Mouse (Mus musculus): Measurements from ENCODE around the gene Nolc1. TPM values are rescaled to one million over a fixed set of nuclear protein-coding genes. Genes with fewer than 3 reads are reported as not detected.

Nolc1 gene
- polyA plus RNA-seq, 1 experiment from 2014 or later: 102 TPM

GRCm38 (mm10) chr19:46095291-46095690 is 19.6 kb downstream of the Nolc1 start:
- no peaks in the 10 kb centered on the region for H3K27me3 ChIP-seq (ENCODE audit: control insufficient read depth, insufficient read depth, low read length)
- no peak for ATAC-seq (ENCODE audit: low FRiP score)

GRCm38 (mm10) chr19:46096396-46096795 is 20.7 kb downstream of the Nolc1 start:
- DNase-seq (ENCODE audit: low spot score): no peak
- no peak overlapping the region for H3K9ac ChIP-seq (ENCODE audit: low read depth, low read length)
- 90% methylated on average over 5 of the region's 5 CpGs for WGBS
- no peaks in the 10 kb centered on the region for H3K9me3 ChIP-seq (ENCODE audit: control insufficient read depth, low read length)
- H3K4me2 ChIP-seq (replicated peaks; ENCODE audit: low read depth, low read length): no peak overlapping the region
- no peaks in the 10 kb centered on the region for H3K27me3 ChIP-seq (ENCODE audit: control insufficient read depth, insufficient read depth, low read length)
- no peak overlapping the region for H3K27ac ChIP-seq (ENCODE audit: low read depth, low read length)
- no peak overlapping the region for H3K4me3 ChIP-seq (ENCODE audit: low read depth, low read length)
- H3K4me1 ChIP-seq (replicated peaks; ENCODE audit: control insufficient read depth, insufficient read depth, low read length): no peaks in the 10 kb centered on the region
- ATAC-seq (ENCODE audit: low FRiP score): no peak
- H3K36me3 ChIP-seq (ENCODE audit: control insufficient read depth, insufficient read depth, low read length): no peaks in the 10 kb centered on the region

More at GRCm38 (mm10) chr19:46095291-46095690, 19.6 kb downstream of the Nolc1 start:
- no peak overlapping the region for H3K27ac ChIP-seq (ENCODE audit: low read depth, low read length)
- DNase-seq (ENCODE audit: low spot score): no peak
- no peaks in the 10 kb centered on the region for H3K4me1 ChIP-seq (replicated peaks; ENCODE audit: control insufficient read depth, insufficient read depth, low read length)
- no peak overlapping the region for H3K9ac ChIP-seq (ENCODE audit: low read depth, low read length)
- WGBS: 91% methylated on average over 4 of the region's 4 CpGs
- H3K36me3 ChIP-seq (ENCODE audit: control insufficient read depth, insufficient read depth, low read length): no peaks in the 10 kb centered on the region
- H3K9me3 ChIP-seq (ENCODE audit: control insufficient read depth, low read length): no peaks in the 10 kb centered on the region
- no peak overlapping the region for H3K4me3 ChIP-seq (ENCODE audit: low read depth, low read length)
- H3K4me2 ChIP-seq (replicated peaks; ENCODE audit: low read depth, low read length): no peak overlapping the region

- Histone ChIP-seq H3K36me3 (ENCODE audit: control insufficient read depth, insufficient read depth, low read length) (no peaks in the 10 kb centered on the region), H3K4me2 (replicated peaks; ENCODE audit: low read depth, low read length) (no peak overlapping the region), H3K27me3 (ENCODE audit: control insufficient read depth, insufficient read depth, low read length) (no peaks in the 10 kb centered on the region), H3K27ac (ENCODE audit: low read depth, low read length) (no peak overlapping the region), H3K4me1 (replicated peaks; ENCODE audit: control insufficient read depth, insufficient read depth, low read length) (no peaks in the 10 kb centered on the region), H3K4me3 (ENCODE audit: low read depth, low read length) (no peak overlapping the region), H3K9ac (ENCODE audit: low read depth, low read length) (no peak overlapping the region), H3K9me3 (ENCODE audit: control insufficient read depth, low read length) (no peaks in the 10 kb centered on the region)
- no peak for ATAC-seq (ENCODE audit: low FRiP score)
- 95% methylated on average over 3 of the region's 3 CpGs for WGBS
- no peak for DNase-seq (ENCODE audit: low spot score)
Observed at GRCm38 (mm10) chr19:46099561-46099960, 23.9 kb downstream of the Nolc1 start.

- H3K9ac ChIP-seq (ENCODE audit: low read depth, low read length): no peak overlapping the region
- H3K4me1 ChIP-seq (replicated peaks; ENCODE audit: control insufficient read depth, insufficient read depth, low read length): no peaks in the 10 kb centered on the region
- H3K9me3 ChIP-seq (ENCODE audit: control insufficient read depth, low read length): no peaks in the 10 kb centered on the region
- H3K4me3 ChIP-seq (ENCODE audit: low read depth, low read length): no peak overlapping the region
- no peaks in the 10 kb centered on the region for H3K27me3 ChIP-seq (ENCODE audit: control insufficient read depth, insufficient read depth, low read length)
- ATAC-seq (ENCODE audit: low FRiP score): no peak
- no peak overlapping the region for H3K27ac ChIP-seq (ENCODE audit: low read depth, low read length)
- DNase-seq (ENCODE audit: low spot score): no peak
- WGBS: 88% methylated on average over 6 of the region's 6 CpGs
- H3K4me2 ChIP-seq (replicated peaks; ENCODE audit: low read depth, low read length): no peak overlapping the region
- H3K36me3 ChIP-seq (ENCODE audit: control insufficient read depth, insufficient read depth, low read length): no peaks in the 10 kb centered on the region
Observed at GRCm38 (mm10) chr19:46103437-46104186, 27.9 kb downstream of the Nolc1 start.

- H3K9ac ChIP-seq (ENCODE audit: low read depth, low read length): no peak overlapping the region
- H3K27me3 ChIP-seq (ENCODE audit: control insufficient read depth, insufficient read depth, low read length): no peaks in the 10 kb centered on the region
- no peak overlapping the region for H3K27ac ChIP-seq (ENCODE audit: low read depth, low read length)
- ATAC-seq (ENCODE audit: low FRiP score) (no peak), DNase-seq (ENCODE audit: low spot score) (no peak)
- no peak overlapping the region for H3K4me3 ChIP-seq (ENCODE audit: low read depth, low read length)
- no peak overlapping the region for H3K4me2 ChIP-seq (replicated peaks; ENCODE audit: low read depth, low read length)
- WGBS: 78% methylated on average over 2 of the region's 2 CpGs
- no peaks in the 10 kb centered on the region for H3K4me1 ChIP-seq (replicated peaks; ENCODE audit: control insufficient read depth, insufficient read depth, low read length)
- no peaks in the 10 kb centered on the region for H3K9me3 ChIP-seq (ENCODE audit: control insufficient read depth, low read length)
- no peaks in the 10 kb centered on the region for H3K36me3 ChIP-seq (ENCODE audit: control insufficient read depth, insufficient read depth, low read length)
Observed at GRCm38 (mm10) chr19:46104187-46104557, 28.5 kb downstream of the Nolc1 start.

- H3K9ac ChIP-seq (ENCODE audit: low read depth, low read length): no peak overlapping the region
- H3K36me3 ChIP-seq (ENCODE audit: control insufficient read depth, insufficient read depth, low read length): no peaks in the 10 kb centered on the region
- no peaks in the 10 kb centered on the region for H3K27me3 ChIP-seq (ENCODE audit: control insufficient read depth, insufficient read depth, low read length)
- no peak overlapping the region for H3K4me2 ChIP-seq (replicated peaks; ENCODE audit: low read depth, low read length)
- H3K27ac ChIP-seq (ENCODE audit: low read depth, low read length): no peak overlapping the region
- WGBS: 74% methylated on average over 2 of the region's 2 CpGs
- no peak overlapping the region for H3K4me3 ChIP-seq (ENCODE audit: low read depth, low read length)
- ATAC-seq (ENCODE audit: low FRiP score): no peak
- H3K4me1 ChIP-seq (replicated peaks; ENCODE audit: control insufficient read depth, insufficient read depth, low read length): no peaks in the 10 kb centered on the region
- DNase-seq (ENCODE audit: low spot score): no peak
- H3K9me3 ChIP-seq (ENCODE audit: control insufficient read depth, low read length): no peaks in the 10 kb centered on the region
Observed at GRCm38 (mm10) chr19:46110214-46110613, 34.6 kb downstream of the Nolc1 start.

- Histone ChIP-seq H3K4me2 (replicated peaks; ENCODE audit: low read depth, low read length) (no peak overlapping the region), H3K36me3 (ENCODE audit: control insufficient read depth, insufficient read depth, low read length) (no peaks in the 10 kb centered on the region), H3K27me3 (ENCODE audit: control insufficient read depth, insufficient read depth, low read length) (no peaks in the 10 kb centered on the region), H3K9ac (ENCODE audit: low read depth, low read length) (no peak overlapping the region), H3K4me1 (replicated peaks; ENCODE audit: control insufficient read depth, insufficient read depth, low read length) (no peaks in the 10 kb centered on the region), H3K4me3 (ENCODE audit: low read depth, low read length) (no peak overlapping the region), H3K27ac (ENCODE audit: low read depth, low read length) (no peak overlapping the region), H3K9me3 (ENCODE audit: control insufficient read depth, low read length) (no peaks in the 10 kb centered on the region)
- WGBS: 88% methylated on average over 5 of the region's 5 CpGs
- DNase-seq (ENCODE audit: low spot score) (no peak), ATAC-seq (ENCODE audit: low FRiP score) (no peak)
Observed at GRCm38 (mm10) chr19:46110781-46111180, 35.1 kb downstream of the Nolc1 start.

- Histone ChIP-seq H3K4me1 (replicated peaks; ENCODE audit: control insufficient read depth, insufficient read depth, low read length) (no peaks in the 10 kb centered on the region), H3K27ac (ENCODE audit: low read depth, low read length) (no peak overlapping the region), H3K4me3 (ENCODE audit: low read depth, low read length) (no peak overlapping the region), H3K9ac (ENCODE audit: low read depth, low read length) (no peak overlapping the region), H3K4me2 (replicated peaks; ENCODE audit: low read depth, low read length) (no peak overlapping the region), H3K36me3 (ENCODE audit: control insufficient read depth, insufficient read depth, low read length) (no peaks in the 10 kb centered on the region), H3K9me3 (ENCODE audit: control insufficient read depth, low read length) (no peaks in the 10 kb centered on the region), H3K27me3 (ENCODE audit: control insufficient read depth, insufficient read depth, low read length) (no peaks in the 10 kb centered on the region)
- DNase-seq (ENCODE audit: low spot score): no peak
- no peak for ATAC-seq (ENCODE audit: low FRiP score)
- whole genome bisulfite sequencing: 63% methylated on average over 4 of the region's 4 CpGs
Observed at GRCm38 (mm10) chr19:46114617-46115016, 39.0 kb downstream of the Nolc1 start.

GRCm38 (mm10) chr19:46119458-46119857 is 43.8 kb downstream of the Nolc1 start:
- no peak for DNase-seq (ENCODE audit: low spot score)
- 91% methylated on average over 3 of the region's 3 CpGs for WGBS

More at GRCm38 (mm10) chr19:46119458-46119857, 43.8 kb downstream of the Nolc1 start:
- no peaks in the 10 kb centered on the region for H3K36me3 ChIP-seq (ENCODE audit: control insufficient read depth, insufficient read depth, low read length)
- no peak overlapping the region for H3K9ac ChIP-seq (ENCODE audit: low read depth, low read length)
- H3K4me3 ChIP-seq (ENCODE audit: low read depth, low read length): no peak overlapping the region
- no peaks in the 10 kb centered on the region for H3K9me3 ChIP-seq (ENCODE audit: control insufficient read depth, low read length)
- no peak overlapping the region for H3K27ac ChIP-seq (ENCODE audit: low read depth, low read length)
- H3K27me3 ChIP-seq (ENCODE audit: control insufficient read depth, insufficient read depth, low read length): no peaks in the 10 kb centered on the region
- H3K4me1 ChIP-seq (replicated peaks; ENCODE audit: control insufficient read depth, insufficient read depth, low read length): no peaks in the 10 kb centered on the region
- no peak for ATAC-seq (ENCODE audit: low FRiP score)
- H3K4me2 ChIP-seq (replicated peaks; ENCODE audit: low read depth, low read length): no peak overlapping the region

All from hindbrain, embryonic 11.5 days (tissue).